Mouse (Mus musculus) liver, adult 2 months (tissue): ENCODE results near the gene Zkscan14. TPM values are rescaled to one million over a fixed set of nuclear protein-coding genes. Genes with fewer than 3 reads are reported as not detected.
"Not testable (repeated sequence)": the region's sequence is repeated elsewhere in the genome, so short reads cannot be mapped to it uniquely, and the experiment has no call there.

Experiments
- DNase-seq: peaks from one replicate; pipeline ENCODE4 v3.0.0-alpha.2; 2011; ENCODE audit warnings: low read depth, low spot score; ENCODE audit errors: extremely low read depth
- H3K27ac ChIP-seq: fragments of 200-500 bp; replicated peaks from 2 replicates; pipeline ENCODE4 v1.5.1; 2012; ENCODE audit warnings: low read depth, mild to moderate bottlenecking, control low read depth, inconsistent platforms, low read length; ENCODE audit not compliant: insufficient read depth
- H3K27me3 ChIP-seq: fragments of 200-500 bp; 2 replicates; pipeline ENCODE4 v1.6.1; 2012; ENCODE audit warnings: mild to moderate bottlenecking, moderate library complexity, low read length, inconsistent platforms; ENCODE audit not compliant: control insufficient read depth, insufficient read depth
- H3K36me3 ChIP-seq: fragments of 200-500 bp; 2 replicates; pipeline ENCODE4 v1.6.1; 2012; ENCODE audit warnings: low read length, inconsistent platforms; ENCODE audit not compliant: control insufficient read depth, insufficient read depth
- H3K4me1 ChIP-seq: fragments of 200-500 bp; 2 replicates; pipeline ENCODE4 v1.6.1; 2011; ENCODE audit warnings: low read length; ENCODE audit not compliant: control insufficient read depth, insufficient read depth
- H3K4me3 ChIP-seq: fragments of 200-500 bp; 2 replicates; pipeline ENCODE4 v1.5.1; 2011; ENCODE audit warnings: low read depth, mild to moderate bottlenecking, control low read depth, low read length, moderate library complexity; ENCODE audit not compliant: insufficient read depth
- H3K79me2 ChIP-seq: fragments of 200-500 bp; 2 replicates; pipeline ENCODE4 v1.6.1; 2012; ENCODE audit warnings: inconsistent platforms, mild to moderate bottlenecking, low read length, moderate library complexity; ENCODE audit not compliant: control insufficient read depth, insufficient read depth
- H3K9ac ChIP-seq: fragments of 200-500 bp; 2 replicates; pipeline ENCODE4 v1.6.1; 2012; ENCODE audit warnings: low read depth, mild to moderate bottlenecking, control low read depth, inconsistent platforms, low read length
- CTCF ChIP-seq: fragments of 200-500 bp; IDR thresholded peaks from 2 replicates; pipeline ENCODE4 v1.5.1; 2011; ENCODE audit warnings: low read depth, low read length, control low read depth
- POLR2A ChIP-seq: fragments of 200-500 bp; IDR thresholded peaks from 2 replicates; pipeline ENCODE4 v1.6.1; 2011; ENCODE audit warnings: low read length, control low read depth; ENCODE audit not compliant: insufficient read depth; ENCODE audit errors: extremely low read depth
- WGBS: fragments of 180-500 bp; shearing (Covaris S2); methylation state at CpG from one replicate; pipeline ENCODE4 v1.1.7; 2018; 5-methylcytosine and 5-hydroxymethylcytosine counted together
- polyA plus RNA-seq: library from polyadenylated mRNA; depleted of rRNA; stranded (reverse); fragments of >200 nt; gene quantifications from 2 replicates; pipeline ENCODE4 v1.2.3, GENCODE M21; 2012; rRNA removed
- total RNA-seq: library from RNA; depleted of rRNA; stranded (reverse); fragments of >200 nt; gene quantifications from 2 replicates; pipeline ENCODE4 v1.2.3, GENCODE M21; 2014; rRNA removed

Zkscan14 gene
- 6.8 and 8.5 TPM in 2 replicates for total RNA-seq
- 1.8 and 2.1 TPM in 2 replicates for polyA plus RNA-seq

- Histone ChIP-seq H3K27ac (peak within 1 kb of the TSS; percentile 75), H3K79me2 (peaks cover 8% of the 10 kb centered on the region; the same call in 1 of the 2 replicates), H3K27me3 (no peaks in the 10 kb centered on the region), H3K4me1 (peaks cover 11% of the 10 kb centered on the region; the same call in 1 of the 2 replicates), H3K9ac (peak within 1 kb of the TSS; percentile 81), H3K4me3 (peak within 1 kb of the TSS; percentile 91), H3K36me3 (peaks cover 11% of the 10 kb centered on the region)
- WGBS = under 1% methylated on average over 37 of the region's 37 CpGs
- TF ChIP-seq POLR2A (0 out of 2 replicates have a peak, but pooled peaks have one; percentile 49), CTCF (no peak)
- peak; percentile 88 for DNase-seq
These were observed at the start of gene Zkscan14 for GRCm38 (mm10) chr5:145201321-145201991. Gene Zkscan14 (minus strand): TSS chr5:145201868.

- WGBS = 95% methylated on average over 3 of the region's 3 CpGs
- H3K4me3 ChIP-seq = no peak overlapping the region
- no peaks in the 10 kb centered on the region; the same call in 1 of the 2 replicates for H3K79me2 ChIP-seq
- TF ChIP-seq CTCF (no peak), POLR2A (no peak)
- H3K27me3 ChIP-seq = no peaks in the 10 kb centered on the region
- H3K36me3 ChIP-seq = peaks cover 49% of the 10 kb centered on the region
- H3K4me1 ChIP-seq = no peaks in the 10 kb centered on the region
- H3K27ac ChIP-seq = no peak overlapping the region
- no peak for DNase-seq
- H3K9ac ChIP-seq = no peak overlapping the region
These were observed 47.9 kb upstream of the Zkscan14 start for GRCm38 (mm10) chr5:145249520-145249919.

- Histone ChIP-seq H3K9ac (no peak overlapping the region), H3K27me3 (no peaks in the 10 kb centered on the region), H3K36me3 (peaks cover 49% of the 10 kb centered on the region), H3K4me1 (peaks cover 7% of the 10 kb centered on the region), H3K4me3 (no peak overlapping the region), H3K27ac (no peak overlapping the region), H3K79me2 (peaks cover 33% of the 10 kb centered on the region)
- peak; percentile 56 for TF ChIP-seq CTCF
- TF ChIP-seq POLR2A = no peak
- peak; percentile 36 for DNase-seq
These were observed 33.0 kb upstream of the Zkscan14 start for GRCm38 (mm10) chr5:145234636-145235035.

- WGBS = under 1% methylated on average over 48 of the region's 49 CpGs
- DNase-seq = peak; percentile 24
These were observed 30.3 kb upstream of the Zkscan14 start for GRCm38 (mm10) chr5:145231893-145232411.

GRCm38 (mm10) chr5:145231367-145231871 is 29.8 kb upstream of the Zkscan14 start, which contains the start of gene Zfp655:
Gene Zfp655 (plus strand): TSS chr5:145231715.
- Histone ChIP-seq H3K4me1 (peaks cover 12% of the 10 kb centered on the region), H3K4me3 (peak within 1 kb of the TSS; percentile 98), H3K27me3 (no peaks in the 10 kb centered on the region), H3K9ac (peak within 1 kb of the TSS; percentile 93), H3K79me2 (peaks cover 26% of the 10 kb centered on the region), H3K27ac (peak within 1 kb of the TSS; percentile 90), H3K36me3 (peaks cover 26% of the 10 kb centered on the region)
- 1% methylated on average over 42 of the region's 42 CpGs for WGBS
- TF ChIP-seq POLR2A = peak; percentile 92
- 0 out of 2 replicates have a peak, but pooled peaks have one; percentile 2 for TF ChIP-seq CTCF
- DNase-seq = peak; percentile 91

More at GRCm38 (mm10) chr5:145231893-145232411, 30.3 kb upstream of the Zkscan14 start:
- Histone ChIP-seq H3K4me1 (peaks cover 9% of the 10 kb centered on the region), H3K79me2 (peaks cover 27% of the 10 kb centered on the region), H3K27ac (peak overlapping the region; percentile 87), H3K4me3 (peak overlapping the region; percentile 98), H3K27me3 (no peaks in the 10 kb centered on the region), H3K9ac (peak overlapping the region; percentile 93), H3K36me3 (peaks cover 29% of the 10 kb centered on the region)
- TF ChIP-seq CTCF (no peak), POLR2A (no peak)

- Histone ChIP-seq H3K27ac (peak overlapping the region; percentile 90), H3K9ac (no peak overlapping the region), H3K27me3 (no peaks in the 10 kb centered on the region), H3K4me3 (no peak overlapping the region; the same call in 1 of the 2 replicates), H3K36me3 (peaks cover 23% of the 10 kb centered on the region), H3K79me2 (peaks cover 26% of the 10 kb centered on the region), H3K4me1 (peaks cover 16% of the 10 kb centered on the region)
- 40% methylated on average over 4 of the region's 4 CpGs for WGBS
- DNase-seq = peak; percentile 76
- TF ChIP-seq POLR2A (no peak), CTCF (no peak)
These were observed 29.0 kb upstream of the Zkscan14 start for GRCm38 (mm10) chr5:145230641-145231040.

- 89% methylated on average over 6 of the region's 6 CpGs for WGBS
- H3K27ac ChIP-seq, H3K4me3 ChIP-seq, H3K9ac ChIP-seq, H3K27me3 ChIP-seq, DNase-seq: not testable (repeated sequence)
- Histone ChIP-seq H3K36me3 (peaks cover 10% of the 10 kb centered on the region), H3K4me1 (peaks cover 16% of the 10 kb centered on the region), H3K79me2 (peaks cover 16% of the 10 kb centered on the region)
These were observed 27.6 kb upstream of the Zkscan14 start for GRCm38 (mm10) chr5:145229283-145229682.
